Mouse (Mus musculus) frontal cortex, adult 2 months (tissue): ENCODE measurements around the gene Fbxl21. TPM values are rescaled to one million over a fixed set of nuclear protein-coding genes. Genes with fewer than 3 reads are reported as not detected.

Experiments used
- DNase-seq, 2 experiments: peaks; one replicate each; pipeline ENCODE4 v3.0.0; 2022; ENCODE audit warnings: low spot score in 1 of 2; ENCODE audit errors: extremely low spot score in 1 of 2
- polyA plus RNA-seq: library from polyadenylated mRNA; depleted of rRNA; stranded (reverse); fragments of >200 nt; gene quantifications from 2 replicates; pipeline ENCODE4 v1.2.3, GENCODE M21; 2012

The Fbxl21 gene
- polyA plus RNA-seq, 1 experiment: 5.8 TPM

DNA sequence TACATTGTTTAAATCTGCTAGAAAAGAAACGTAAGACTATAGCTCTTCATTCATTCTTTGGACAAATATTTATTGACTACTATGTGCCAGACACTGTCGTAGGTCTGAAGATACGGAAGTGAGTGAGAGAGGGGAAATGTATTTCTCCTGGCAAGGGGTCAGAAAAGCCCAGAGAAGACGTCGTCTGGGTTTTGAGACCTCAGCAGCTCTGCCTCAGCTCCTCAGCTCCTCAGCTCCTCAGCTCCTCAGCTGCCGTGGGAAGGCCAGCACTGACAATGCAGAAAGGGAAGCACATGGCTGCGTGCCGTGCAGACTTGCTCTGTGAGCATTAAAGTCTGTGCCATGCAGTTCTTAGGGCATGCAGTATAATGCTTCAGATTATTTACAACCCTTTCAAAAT is 7.4 kb downstream of the Fbxl21 start:
- no peak for DNase-seq

DNA sequence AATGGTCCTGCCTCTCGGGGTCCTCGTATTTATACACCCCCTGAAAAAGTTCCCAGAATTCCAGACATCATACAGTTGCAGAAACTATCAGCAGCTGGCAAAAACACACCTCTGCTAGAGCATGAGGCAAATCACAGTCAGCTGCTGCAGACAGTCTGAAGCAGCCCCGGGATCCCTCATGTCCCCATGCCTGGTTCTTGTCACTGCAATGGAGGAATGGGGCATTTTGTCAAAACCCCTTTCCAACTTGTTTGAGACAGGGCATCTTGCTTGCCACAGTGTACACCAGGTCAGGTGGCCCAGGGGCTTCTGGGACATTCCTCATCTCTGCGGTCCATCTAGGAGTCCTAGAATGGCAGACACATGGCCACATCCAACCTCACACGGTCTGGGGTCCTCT is 12.7 kb downstream of the Fbxl21 start:
- DNase-seq: no peak

DNA sequence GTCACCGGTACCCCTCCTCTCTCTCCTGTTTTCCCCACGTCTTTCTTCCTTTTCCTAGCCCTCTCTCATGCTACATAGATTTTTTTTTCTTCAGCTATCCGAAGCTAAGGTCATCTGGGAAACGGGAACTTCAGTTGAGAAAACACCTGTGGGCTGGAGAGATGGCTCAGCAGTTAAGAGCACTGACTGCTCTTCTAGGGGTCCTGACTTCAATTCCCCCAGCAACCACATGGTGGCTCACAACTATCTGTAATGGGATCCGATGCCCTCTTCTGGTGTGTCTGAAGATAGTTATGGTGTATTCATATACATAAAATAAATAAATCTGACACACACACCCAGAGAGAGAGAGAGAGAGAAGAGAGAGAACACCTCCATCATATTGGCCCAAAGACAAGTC is 13.3 kb downstream of the Fbxl21 start:
- DNase-seq: no peak

DNA sequence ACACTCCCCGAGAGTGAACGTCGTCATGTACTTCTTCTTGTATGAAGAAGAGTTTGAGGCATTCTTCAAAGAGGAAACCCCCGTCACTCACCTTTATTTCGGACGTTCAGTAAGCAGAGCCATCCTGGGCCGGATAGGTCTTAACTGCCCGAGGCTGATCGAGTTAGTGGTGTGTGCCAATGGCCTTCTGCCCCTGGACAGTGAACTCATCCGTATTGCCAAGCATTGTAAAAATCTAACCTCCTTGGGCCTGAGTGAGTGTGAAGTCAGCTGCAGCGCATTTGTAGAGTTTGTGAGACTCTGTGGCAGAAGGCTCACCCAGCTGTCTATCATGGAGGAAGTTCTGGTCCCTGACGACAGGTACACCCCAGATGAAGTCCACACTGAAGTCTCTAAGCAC is 14.8 kb downstream of the Fbxl21 start:
- DNase-seq: no peak

DNA sequence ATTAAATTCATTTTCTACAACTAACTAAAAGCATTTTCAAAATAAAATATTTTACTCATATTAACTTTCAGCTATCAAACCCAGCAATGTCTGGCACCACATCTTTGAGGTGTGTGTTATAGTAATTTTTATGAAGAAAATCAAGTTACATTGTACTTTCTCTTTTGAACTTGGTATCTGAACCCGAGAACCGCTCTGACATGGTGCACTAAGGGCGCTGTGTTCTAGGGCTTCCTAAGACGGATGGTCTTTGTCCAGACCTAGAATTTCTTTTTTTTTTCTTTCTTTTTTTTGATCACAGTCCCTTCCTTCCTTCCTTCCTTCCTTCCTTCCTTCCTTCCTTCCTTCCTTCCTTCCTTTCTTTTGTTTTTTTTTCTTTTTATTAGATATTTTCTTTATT is 17.6 kb downstream of the Fbxl21 start:
- DNase-seq: peak in 1 of 2 experiments; percentile 54

DNA sequence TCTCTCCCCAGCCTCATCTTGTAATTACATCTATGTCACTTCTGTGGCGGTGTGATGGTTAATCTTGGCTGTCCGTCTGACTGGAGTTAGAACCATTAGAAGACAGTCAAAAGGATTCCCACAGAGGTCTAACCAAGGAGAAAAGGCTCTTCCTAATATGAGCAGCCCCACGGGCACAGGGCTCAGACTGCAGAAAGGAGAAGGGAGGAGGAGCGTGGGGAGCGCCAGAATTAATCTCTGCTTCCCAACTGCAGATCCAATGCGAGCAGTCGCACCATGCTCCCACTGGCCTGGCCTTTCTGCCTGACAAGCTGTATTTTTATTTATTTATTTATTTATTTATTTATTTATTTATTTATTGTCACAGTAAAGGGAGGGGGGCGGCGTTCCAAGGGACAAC is 21.5 kb downstream of the Fbxl21 start:
- DNase-seq: no peak

DNA sequence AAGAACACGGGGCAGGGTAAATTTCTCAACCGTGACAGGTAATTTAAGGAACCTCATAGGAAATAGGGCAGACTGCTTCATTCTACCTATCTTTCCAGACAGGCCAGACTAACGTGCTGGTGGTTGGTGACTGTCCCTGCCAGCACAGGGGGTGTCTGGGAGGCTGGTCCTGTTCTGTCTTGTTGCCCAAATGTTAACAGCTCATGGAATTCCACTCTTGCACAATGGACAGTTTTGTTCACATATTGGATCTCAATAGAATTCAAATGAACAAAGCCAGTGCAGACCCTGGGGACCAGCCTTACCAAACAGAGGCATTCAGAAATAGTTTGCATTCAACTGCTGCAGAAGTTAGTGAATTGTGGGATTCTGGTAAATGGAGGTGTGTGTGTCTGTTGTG is 22.7 kb downstream of the Fbxl21 start:
- DNase-seq: no peak

DNA sequence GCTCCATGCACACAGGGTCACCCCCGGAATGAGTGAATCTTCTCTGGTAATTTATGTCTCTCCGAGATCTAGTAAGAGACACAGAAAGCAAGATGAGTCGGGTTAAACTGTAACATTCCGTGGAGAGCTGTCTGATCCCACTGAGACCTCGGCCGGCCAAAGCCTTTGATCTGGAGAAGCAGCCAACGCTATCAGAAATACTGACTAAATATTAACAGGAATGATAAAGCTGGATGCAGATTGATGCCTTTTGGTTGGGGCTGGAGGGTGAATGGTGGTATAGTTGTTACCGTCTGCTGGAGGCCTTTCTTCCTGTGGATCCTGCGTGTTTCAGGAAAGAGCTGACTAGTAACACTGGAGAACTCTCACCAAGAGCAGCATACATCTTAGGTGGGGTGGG is 26.1 kb downstream of the Fbxl21 start, which contains the start of gene Lect2:
Gene Lect2 (minus strand): TSS at position 102 of the 400 bp plus-strand sequence.
- no peak for DNase-seq

DNA sequence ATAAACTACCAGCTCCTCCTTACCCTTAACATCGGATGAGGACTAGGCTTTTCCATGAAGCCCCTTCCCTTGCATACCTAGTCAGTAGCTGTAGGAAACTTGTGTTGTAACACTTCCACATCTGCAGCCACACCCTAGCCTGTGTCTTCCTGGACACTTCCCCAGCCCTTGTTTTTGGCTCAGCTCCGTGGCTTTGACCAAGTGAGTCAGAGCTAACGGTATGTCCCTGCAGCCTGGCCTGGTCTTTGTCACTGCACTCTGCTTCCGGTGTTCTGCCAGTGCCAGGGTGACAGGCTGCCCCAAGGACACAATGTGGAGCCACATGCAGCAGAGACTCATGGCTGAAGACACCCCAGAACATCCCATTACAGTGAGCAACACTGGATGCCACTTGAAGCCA is 27.1 kb downstream of the Fbxl21 start:
- no peak for DNase-seq

DNA sequence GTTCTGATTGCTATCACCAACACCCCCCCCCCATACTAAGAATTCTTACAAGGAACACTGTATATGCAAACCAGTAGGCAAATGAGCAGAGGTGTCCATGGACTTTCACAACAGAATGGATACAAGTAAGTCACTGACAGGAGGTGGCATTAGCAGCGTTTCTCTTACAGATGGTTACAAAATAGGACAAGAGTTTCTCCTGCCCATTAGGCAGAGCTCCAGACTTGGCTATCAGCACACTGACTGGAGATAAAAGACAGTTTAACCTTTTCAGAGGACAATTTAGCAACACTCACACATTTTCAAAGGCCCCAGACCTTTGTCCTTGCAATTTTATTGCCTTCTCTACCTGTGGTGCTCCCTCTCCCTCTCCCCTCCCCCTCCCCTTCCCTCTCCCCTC is 28.3 kb downstream of the Fbxl21 start:
- DNase-seq: no peak

DNA sequence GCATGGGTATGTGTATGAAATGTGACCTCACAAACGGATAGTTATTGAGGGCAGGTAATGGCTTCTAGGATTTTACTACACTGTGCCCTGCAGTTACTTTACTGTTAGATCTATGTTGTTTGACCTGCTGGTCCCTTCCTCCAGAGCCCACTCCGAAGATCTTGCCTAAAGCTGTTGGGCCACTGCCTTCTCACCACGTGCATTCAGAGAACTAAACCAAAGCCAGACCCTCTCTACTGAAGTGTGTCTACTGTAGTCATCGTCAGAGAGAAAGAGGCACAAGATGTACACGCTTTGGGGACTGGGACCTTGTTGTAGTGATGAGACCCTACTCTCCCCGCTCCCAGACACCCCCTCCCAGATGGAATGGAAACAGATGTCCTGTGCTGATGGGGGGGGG is 29.4 kb downstream of the Fbxl21 start:
- no peak for DNase-seq

DNA sequence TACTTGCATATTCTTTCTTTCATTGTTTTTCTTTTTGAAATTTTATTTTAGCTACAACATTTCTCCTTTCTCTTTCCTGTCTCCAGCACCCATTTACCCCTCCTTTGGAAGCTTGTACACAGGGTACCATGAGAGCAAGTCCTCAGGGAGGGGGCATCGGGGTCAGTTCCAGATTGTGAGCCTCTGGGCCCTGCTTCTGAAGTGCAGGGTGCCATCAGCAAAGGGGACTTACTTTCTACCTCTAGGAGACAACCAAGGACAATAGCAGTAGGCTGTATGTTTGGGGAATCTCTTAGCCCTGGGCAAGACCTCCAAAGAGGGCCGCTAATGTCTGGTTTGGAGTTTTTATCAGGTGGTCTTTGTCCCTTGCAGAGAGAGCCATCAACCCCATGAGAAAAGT is 31.7 kb downstream of the Fbxl21 start:
- DNase-seq: no peak

DNA sequence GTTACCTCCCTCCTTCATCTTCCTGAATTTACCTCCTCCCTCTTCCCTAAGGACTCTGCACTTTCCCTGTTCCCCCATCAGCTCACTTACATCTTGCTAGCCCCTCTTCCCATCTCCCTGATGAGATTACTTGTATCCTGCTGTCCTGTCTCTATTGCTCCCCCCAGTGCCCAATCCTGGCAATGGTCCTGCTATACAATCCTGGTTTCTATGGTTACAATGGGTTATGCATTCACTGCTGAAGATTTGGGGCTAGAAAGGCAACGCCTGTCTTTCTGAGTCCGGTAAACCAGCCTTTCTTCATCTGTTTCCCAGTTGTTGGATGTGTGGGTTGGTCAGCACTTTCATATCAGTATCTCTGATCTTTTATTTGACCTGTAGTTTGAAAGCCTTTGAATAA is 32.1 kb downstream of the Fbxl21 start:
- DNase-seq: peak; percentile 29 to 73

DNA sequence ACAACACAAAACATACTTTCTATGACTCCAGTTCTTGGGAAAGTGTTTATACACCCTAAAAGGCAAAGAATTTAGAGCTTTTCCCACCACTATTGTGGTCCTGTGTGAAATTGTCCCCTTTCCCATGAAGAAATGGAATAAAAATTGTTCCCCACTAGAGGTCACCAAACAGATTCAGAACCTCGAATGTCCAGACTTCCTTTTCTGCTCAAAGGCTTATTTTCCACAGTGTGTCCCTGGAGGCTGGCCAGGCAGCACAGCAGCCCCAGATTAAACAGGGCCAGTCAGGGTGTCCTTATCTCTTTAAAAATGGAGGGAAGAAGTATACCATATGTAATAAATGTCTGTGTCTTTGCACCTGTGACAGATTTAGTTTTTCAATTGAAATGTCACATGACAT is 33.7 kb downstream of the Fbxl21 start:
- DNase-seq: peak in 1 of 2 experiments; percentile 59

DNA sequence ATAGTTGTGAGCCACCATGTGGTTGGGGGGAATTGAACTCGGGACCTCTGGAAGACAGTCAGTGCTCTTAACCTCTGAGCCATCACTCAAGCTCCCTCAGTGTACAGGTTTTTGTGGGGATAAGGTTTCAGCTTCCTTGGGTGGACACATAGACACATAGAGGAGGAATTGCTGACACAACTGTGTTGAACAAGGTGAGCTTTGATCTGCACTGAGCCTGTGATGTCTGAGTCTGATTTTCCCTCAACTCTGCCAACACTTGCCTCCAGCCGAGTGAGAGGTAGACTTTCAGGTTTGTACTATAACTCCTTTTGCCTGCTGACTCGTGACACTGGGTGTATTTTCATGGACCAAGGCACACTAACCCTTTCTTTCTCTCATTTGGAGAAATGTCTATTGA is 34.4 kb downstream of the Fbxl21 start:
- DNase-seq: no peak

DNA sequence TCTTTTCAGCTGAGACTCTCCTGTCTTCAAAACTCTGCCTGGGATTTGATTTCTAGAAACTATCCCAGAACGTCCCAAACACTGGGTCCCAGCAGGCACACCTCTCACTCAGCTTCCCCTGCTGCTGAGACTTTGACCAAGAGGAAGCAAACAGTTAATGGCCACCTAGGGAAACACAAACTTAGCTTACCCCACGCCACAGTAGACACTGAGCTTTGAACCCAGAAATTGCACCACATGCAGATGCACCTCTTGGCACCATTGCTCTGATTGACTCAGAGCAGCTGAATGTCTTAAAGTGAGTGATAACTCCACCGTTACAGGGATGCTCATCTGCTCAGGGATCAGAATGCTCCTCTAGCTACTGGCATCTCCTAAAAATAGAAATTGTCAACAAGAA is 36.5 kb downstream of the Fbxl21 start:
- no peak for DNase-seq

DNA sequence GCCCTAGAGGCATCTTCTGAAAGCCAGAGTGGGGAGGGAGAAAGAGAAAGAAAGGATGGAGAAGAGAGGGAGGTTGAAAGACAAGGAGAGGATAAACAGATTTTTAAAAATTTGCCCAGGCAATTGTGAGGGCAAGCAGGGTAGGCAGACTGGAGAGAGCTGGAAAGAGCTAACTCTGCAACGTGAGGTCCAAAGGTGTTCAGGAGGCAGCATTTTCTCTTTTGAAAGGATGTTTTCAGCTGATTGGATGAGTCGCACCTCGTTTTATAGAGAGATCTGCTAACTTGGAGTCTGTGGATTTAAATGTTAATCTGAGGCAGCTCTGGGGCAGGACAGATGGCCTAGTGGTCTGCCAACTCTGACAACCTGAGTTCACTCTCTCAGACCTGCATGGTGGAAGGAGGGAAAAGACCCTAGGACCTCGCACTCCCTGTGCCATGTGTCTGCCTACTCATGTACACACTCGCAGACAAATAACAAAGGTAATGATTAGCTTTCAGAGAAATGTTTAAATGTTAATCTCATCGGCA is 37.6 kb downstream of the Fbxl21 start:
- DNase-seq: no peak

DNA sequence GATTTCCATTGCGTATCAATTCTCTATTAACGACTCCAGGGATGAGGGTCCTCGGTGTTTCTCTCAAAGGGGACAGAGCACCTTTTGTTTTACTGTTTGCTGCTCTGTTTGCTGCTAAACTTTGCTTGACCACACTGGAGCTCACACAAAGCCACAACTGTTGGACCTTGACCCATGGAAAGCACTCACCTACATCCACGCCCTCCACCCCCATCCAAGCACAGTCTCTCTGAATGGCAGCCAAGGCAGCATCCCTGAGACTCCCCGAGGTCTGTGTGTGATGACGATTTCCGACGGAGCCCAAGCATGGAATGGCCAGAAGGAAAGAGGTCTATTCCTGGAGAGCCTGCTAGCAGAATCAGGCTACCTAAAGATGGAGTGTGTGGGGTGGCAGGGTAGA is 38.9 kb downstream of the Fbxl21 start:
- DNase-seq: no peak

DNA sequence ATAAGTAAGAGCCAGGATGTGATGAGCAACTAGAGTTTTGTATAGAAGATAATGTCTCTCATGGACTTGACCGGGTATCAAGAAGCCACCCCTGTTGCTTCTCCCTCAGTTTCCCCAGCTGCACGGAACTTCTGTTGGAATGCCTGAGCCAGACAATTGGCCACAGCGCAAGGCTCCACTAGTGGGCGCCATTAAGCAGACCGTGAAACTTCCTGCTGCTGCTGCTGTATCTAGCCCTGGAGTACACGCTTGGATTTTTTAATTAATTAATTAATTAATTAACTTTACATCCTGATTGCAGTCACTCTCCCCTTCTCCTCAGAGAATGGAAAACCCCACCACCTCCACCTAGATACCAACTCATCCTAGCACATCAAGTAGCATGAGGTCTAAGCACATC is 40.8 kb downstream of the Fbxl21 start:
- DNase-seq: peak in 1 of 2 experiments; percentile 54

DNA sequence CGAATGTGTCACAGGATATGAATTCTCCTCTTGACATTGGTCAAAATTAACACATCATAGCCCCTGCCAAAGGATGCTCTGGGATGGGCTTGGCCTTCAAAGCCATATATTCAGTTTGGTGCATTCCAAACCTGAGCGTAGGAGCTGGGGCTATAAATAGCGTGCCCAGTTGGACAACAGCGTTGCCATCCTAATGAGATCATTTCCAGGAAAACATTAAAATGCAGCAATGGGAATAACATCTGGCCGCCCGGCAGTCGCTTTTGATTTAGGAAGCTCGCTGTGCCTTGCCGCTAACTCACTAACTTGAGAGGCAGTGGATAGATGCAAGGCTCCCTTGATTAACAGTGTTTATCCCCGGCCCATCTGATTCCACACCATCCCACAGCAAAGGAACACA is 44.1 kb downstream of the Fbxl21 start:
- no peak for DNase-seq

DNA sequence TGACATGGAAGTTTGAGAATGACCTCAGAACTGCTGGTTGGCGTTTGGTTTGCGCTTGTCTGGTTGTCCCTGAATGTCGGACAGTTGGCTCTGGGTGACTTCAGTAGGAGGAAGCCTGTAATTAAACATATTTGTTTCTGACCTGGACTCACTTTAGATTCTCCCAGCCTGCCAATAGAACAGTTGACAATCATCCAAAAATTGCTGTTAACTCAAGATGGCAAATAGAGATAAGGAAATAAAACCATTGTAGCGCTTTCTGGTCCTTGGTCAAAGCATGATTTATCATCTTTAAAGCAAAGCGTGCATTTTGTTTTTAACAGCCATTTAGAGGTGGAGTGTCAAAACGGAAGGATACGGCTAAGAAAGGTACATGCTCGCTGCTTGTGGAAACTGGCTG is 49.4 kb downstream of the Fbxl21 start:
- DNase-seq: no peak

DNA sequence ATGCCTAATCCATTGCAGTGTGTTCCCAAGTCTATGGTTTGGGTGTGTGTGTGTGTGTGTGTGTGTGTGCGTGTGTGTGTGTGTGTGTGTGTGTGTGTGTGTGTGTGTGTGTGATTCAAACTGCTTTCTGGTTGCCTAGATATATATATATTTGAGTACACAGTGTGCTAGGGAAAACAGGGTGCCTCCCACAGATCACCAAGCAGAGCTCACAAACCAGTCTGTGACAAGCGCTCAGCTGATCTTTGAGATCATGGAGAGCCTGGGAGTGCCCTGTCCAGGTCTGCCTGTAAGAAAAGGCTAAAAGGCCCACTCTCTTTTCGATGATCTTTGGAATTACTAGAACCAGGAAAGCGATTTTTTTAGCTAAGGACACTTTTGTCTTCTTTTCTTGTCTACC is 52.8 kb downstream of the Fbxl21 start:
- no peak for DNase-seq

DNA sequence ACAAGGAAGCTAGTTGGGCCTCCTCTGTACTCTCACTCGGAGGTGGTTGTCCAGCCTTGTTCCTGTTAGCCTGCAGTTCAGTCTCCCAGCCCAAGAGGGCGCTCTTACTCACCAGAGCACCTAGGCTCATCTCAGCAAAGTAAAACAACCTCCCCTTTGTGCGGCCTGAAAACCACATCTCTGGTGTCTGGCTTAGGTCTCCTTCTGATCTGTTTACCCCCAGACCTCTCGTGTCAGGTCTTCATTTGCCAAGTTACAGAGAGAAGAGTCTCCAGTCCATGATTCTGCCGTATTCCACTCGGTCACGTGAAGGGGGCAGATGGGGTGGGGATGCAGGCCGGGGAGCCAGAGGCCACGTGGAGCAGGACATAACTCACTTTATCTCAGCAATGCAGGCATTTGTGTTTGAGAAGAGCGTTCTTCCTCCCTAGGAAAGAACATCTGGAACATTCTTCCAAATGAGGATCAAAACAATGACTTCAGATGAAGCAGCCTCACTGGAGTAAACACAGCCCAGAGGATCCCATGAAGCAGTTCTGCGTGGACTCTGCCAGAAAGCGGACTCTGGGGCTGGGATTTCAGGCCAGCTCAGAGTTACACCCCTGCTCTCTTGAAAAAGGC is 53.5 kb downstream of the Fbxl21 start:
- DNase-seq: peak; percentile 22 to 80
